Mouse (Mus musculus) neutrophil, adult 5-6 weeks (primary cell): ENCODE results near the gene Olfr625-ps1. TPM values are rescaled to one million over a fixed set of nuclear protein-coding genes. Genes with fewer than 3 reads are reported as not detected.
"Not testable (repeated sequence)": the region's sequence is repeated elsewhere in the genome, so short reads cannot be mapped to it uniquely, and the experiment has no call there.

Source experiments
- ATAC-seq: fragments of 151-379, 151-347 bp; 2 replicates; pipeline ENCODE4 v1.8.0; 2017; ENCODE audit warnings: mild to moderate bottlenecking, moderate TSS enrichment; ENCODE audit not compliant: insufficient number of reproducible peaks, poor library complexity, low FRiP score, severe bottlenecking; ENCODE audit errors: extremely low read depth
- total RNA-seq: library from RNA; stranded (forward); fragments of 200-1000 nt; gene quantifications from 2 replicates; pipeline ENCODE4 v1.2.3, GENCODE M21; 2017

Olfr625-ps1 gene
- not detected in 2 replicates for total RNA-seq

GRCm38 (mm10) chr7:103682420-103682819, at the start of gene Olfr625-ps1:
Gene Olfr625-ps1 (plus strand): TSS chr7:103682720.
- no peak for ATAC-seq

- no peak for ATAC-seq
Observed at GRCm38 (mm10) chr7:103636795-103637194, 45.7 kb upstream of the Olfr625-ps1 start.

DNA sequence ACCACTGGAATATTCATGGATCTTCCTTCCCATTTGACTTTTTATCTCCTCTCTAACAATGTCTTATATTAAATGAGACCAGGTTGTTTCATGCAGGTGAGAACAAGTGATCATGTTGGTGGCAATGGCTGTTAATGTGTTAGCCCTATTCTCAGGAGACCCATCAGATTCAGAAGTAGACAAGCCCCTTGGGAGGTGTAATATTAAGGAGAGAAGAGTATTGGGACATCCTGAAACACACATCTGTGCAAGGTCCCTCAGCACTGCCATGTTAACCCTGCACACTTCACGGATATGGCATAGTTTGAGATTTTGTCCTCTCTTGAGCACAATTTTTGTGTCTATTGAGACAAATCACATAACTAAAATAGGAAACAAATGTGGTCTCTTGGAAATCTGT, 39.9 kb upstream of the Olfr625-ps1 start, which contains the start of gene Olfr622:
Olfr622 (minus strand) TSS at position 101 of the 400 bp plus-strand sequence.
- no peak for ATAC-seq

- no peak for ATAC-seq
Observed at GRCm38 (mm10) chr7:103644070-103644469, 38.5 kb upstream of the Olfr625-ps1 start.

DNA sequence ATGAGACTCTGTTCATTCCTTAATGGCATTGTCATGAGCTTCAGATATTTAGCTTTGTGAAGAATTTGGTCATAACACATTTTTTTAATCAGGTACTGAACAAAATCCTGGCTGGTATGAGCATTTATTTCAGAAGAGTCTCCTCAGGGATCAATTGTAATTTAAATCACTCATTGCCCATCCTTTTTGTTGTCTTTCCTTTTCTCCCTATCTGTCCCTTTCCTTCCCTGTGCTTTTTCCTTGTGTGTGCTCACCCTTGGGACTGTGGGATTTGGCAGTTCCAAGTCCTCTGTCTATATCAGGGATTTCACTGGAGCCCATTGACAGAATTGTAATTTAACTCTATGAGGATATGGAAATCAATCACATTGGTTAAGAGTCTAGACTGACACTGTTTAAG, 18.9 kb upstream of the Olfr625-ps1 start, which contains the start of gene Olfr623:
Olfr623 (minus strand) TSS at position 101 of the 400 bp plus-strand sequence.
- ATAC-seq = no peak

DNA sequence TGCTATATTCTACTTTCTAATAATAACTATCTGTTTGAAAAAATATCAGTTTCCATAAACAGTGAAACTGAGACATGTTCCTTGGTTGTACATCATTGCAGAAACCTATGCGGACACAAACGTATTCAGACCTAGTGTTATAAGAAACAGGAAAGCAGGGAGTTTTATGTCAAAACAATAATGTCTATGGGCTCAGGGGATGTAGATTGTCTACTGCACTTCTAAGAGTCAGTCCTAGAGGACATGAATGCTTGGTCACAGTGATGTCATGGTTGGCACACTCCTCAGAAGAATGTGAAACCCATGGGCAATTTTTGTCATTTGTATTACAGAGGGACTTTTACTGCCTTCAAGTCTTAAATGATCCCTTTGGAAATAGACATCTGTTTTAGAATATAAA, 11.4 kb upstream of the Olfr625-ps1 start, which contains the start of gene Olfr624:
Olfr624 (minus strand) TSS at position 101 of the 400 bp plus-strand sequence.
- no peak for ATAC-seq

GRCm38 (mm10) chr7:103699469-103699868, 16.9 kb downstream of the Olfr625-ps1 start:
- ATAC-seq = no peak

DNA sequence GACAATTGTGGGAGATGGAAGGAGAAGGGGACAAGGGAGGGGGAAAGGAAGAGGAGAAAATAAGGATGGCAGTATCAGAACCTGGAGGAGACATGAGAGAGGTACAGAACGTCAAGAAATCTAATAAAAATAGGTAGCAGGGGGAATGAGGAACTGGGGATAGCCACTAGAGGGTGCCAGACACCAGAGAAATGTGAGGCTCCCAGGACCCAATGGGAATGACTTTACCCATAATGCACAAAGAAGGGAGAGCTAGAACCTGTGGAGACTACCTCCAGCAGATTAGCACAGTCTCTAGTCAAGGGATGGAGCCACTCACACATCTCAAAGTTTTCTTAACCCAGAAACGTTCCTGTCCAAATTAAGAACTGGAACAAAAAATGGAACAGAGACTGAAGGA, 29.5 kb downstream of the Olfr625-ps1 start:
- ATAC-seq = no peak

- ATAC-seq = no peak
Observed at GRCm38 (mm10) chr7:103714371-103714770, 31.9 kb downstream of the Olfr625-ps1 start, which contains the start of gene Olfr243. Gene Olfr243 (plus strand): TSS chr7:103714671.

DNA sequence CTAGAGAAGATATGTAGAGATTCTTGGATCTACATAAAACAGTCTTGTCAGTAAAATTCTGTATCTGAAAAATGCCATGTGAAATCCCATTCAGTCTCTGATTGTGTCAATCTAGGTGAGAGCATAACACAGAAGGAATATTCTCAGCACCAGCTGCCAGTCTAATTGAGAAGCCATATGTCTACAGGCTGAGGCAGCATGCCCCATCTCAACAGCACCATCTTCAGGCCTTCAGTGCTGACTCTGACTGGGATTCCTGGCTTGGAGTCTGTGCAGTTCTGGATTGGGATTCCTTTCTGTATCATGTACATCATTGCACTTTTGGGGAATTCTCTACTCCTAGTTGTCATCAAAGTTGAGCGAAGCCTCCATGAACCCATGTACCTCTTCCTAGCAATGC, 33.9 kb downstream of the Olfr625-ps1 start:
- ATAC-seq = not testable (repeated sequence)

DNA sequence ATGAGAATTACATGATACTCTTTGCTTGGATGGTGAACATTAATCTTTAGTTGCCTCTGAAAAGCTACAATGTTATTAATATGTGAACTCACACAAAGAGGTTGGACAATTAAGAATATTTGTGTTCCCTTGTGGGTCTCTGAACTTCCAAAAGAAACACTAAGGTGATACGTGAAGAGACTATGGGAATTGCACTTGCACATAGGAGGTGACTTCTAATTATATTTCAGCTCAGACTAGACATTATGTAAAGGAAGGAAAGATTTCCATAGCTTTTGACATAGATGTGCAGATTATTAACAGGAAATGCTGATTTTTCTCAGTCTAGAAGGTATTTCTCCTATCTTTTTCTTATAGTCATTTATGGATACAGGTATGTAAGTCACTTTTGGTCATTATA, 47.6 kb downstream of the Olfr625-ps1 start, which contains the start of gene Olfr628:
Olfr628 (plus strand) TSS at position 301 of the 400 bp plus-strand sequence.
- ATAC-seq = no peak

Other genes starting within 250 kb of the Olfr625-ps1 start
- gene Olfr605, start 237.3 kb upstream of the Olfr625-ps1 start, total RNA-seq = not detected in 2 replicates
- not detected in 2 replicates for gene Olfr606, start 233.7 kb upstream of the Olfr625-ps1 start, total RNA-seq
- not detected in 2 replicates for gene Olfr607, start 218.6 kb upstream of the Olfr625-ps1 start, total RNA-seq
- not detected in 2 replicates for gene Olfr608, start 212.8 kb upstream of the Olfr625-ps1 start, total RNA-seq
- gene Olfr609, start 184.7 kb upstream of the Olfr625-ps1 start, total RNA-seq = 0.12 TPM in 1 of 2 replicates, not detected in the other
- gene Olfr610, start 170.6 kb upstream of the Olfr625-ps1 start, total RNA-seq = not detected in 2 replicates
- not detected in 2 replicates for gene Olfr611, start 161.9 kb upstream of the Olfr625-ps1 start, total RNA-seq
- not detected in 2 replicates for gene Olfr612, start 140.0 kb upstream of the Olfr625-ps1 start, total RNA-seq
- not detected in 2 replicates for gene Olfr613, start 134.6 kb upstream of the Olfr625-ps1 start, total RNA-seq
- not detected in 2 replicates for gene Olfr615, start 126.6 kb upstream of the Olfr625-ps1 start, total RNA-seq
- gene Olfr616, start 113.6 kb upstream of the Olfr625-ps1 start, total RNA-seq = not detected in 2 replicates
- not detected in 2 replicates for gene Olfr617, start 109.7 kb upstream of the Olfr625-ps1 start, total RNA-seq
- not detected in 2 replicates for gene Olfr618, start 92.6 kb upstream of the Olfr625-ps1 start, total RNA-seq
- not detected in 2 replicates for gene Olfr619, start 82.1 kb upstream of the Olfr625-ps1 start, total RNA-seq
- gene Olfr620, start 70.2 kb upstream of the Olfr625-ps1 start, total RNA-seq = 0.25 TPM in 1 of 2 replicates, not detected in the other
- not detected in 2 replicates for gene Olfr622, start 40.0 kb upstream of the Olfr625-ps1 start, total RNA-seq
- gene Olfr623, start 19.0 kb upstream of the Olfr625-ps1 start, total RNA-seq = not detected in 2 replicates
- gene Olfr624, start 11.5 kb upstream of the Olfr625-ps1 start, total RNA-seq = 0.12 TPM in 1 of 2 replicates, not detected in the other
- 0.12 TPM in 1 of 2 replicates, not detected in the other for gene Olfr243, start 32.0 kb downstream of the Olfr625-ps1 start, total RNA-seq
- not detected in 2 replicates for gene Olfr628, start 47.7 kb downstream of the Olfr625-ps1 start, total RNA-seq
- not detected in 2 replicates for gene Olfr629, start 62.2 kb downstream of the Olfr625-ps1 start, total RNA-seq
- not detected in 2 replicates for gene Olfr630, start 74.6 kb downstream of the Olfr625-ps1 start, total RNA-seq
- 0.23 TPM in 1 of 2 replicates, not detected in the other for gene Olfr69, start 88.9 kb downstream of the Olfr625-ps1 start, total RNA-seq
- not detected in 2 replicates for gene Olfr68, start 97.0 kb downstream of the Olfr625-ps1 start, total RNA-seq
- gene Olfr67, start 109.1 kb downstream of the Olfr625-ps1 start, total RNA-seq = not detected in 2 replicates
- gene Hbb-bt, start 131.3 kb downstream of the Olfr625-ps1 start, total RNA-seq = 1,968 and 2,313 TPM in 2 replicates
- gene Hbb-bs, start 145.4 kb downstream of the Olfr625-ps1 start, total RNA-seq = 10,177 and 10,178 TPM in 2 replicates
- not detected in 2 replicates for gene Hbb-bh2, start 157.8 kb downstream of the Olfr625-ps1 start, total RNA-seq
- not detected in 2 replicates for gene Hbb-bh1, start 160.4 kb downstream of the Olfr625-ps1 start, total RNA-seq
- gene Hbb-y, start 170.5 kb downstream of the Olfr625-ps1 start, total RNA-seq = not detected in 2 replicates
- 0.12 TPM in 1 of 2 replicates, not detected in the other for gene Olfr66, start 203.5 kb downstream of the Olfr625-ps1 start, total RNA-seq
- gene Olfr64, start 211.8 kb downstream of the Olfr625-ps1 start, total RNA-seq = not detected in 2 replicates
- gene Olfr65, start 220.8 kb downstream of the Olfr625-ps1 start, total RNA-seq = not detected in 2 replicates
- gene Olfr631, start 246.1 kb downstream of the Olfr625-ps1 start, total RNA-seq = not detected in 2 replicates